Mouse (Mus musculus) right cerebral cortex, adult 2 months (tissue): Measurements from ENCODE around the gene Gm10100.
"Not testable (repeated sequence)": the region's sequence is repeated elsewhere in the genome, so short reads cannot be mapped to it uniquely, and the experiment has no call there.

Experiments used
- DNase-seq, 2 experiments: peaks; one replicate each; pipeline ENCODE4 v3.0.0; 2021 to 2022; ENCODE audit warnings: low spot score in 2 of 2

Gene Gm10100

DNA sequence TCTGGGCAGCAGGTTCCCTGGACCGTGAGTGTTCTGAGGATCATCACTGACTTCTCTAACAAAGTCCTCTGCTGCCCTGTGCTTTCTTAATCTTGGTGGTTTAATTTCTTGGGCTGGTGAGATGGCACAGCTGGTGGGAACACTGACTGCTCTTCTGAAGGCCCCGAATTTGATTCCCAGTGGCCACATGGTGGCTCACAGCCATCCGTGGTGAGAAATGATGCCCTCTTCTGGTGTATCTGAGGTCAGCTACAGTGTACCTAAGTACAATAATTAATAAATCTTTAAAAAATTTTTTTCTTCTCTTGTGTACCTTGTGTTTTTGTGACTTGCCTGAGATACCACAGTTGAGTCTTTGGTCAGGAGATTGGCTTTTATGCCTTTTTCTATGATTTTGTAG is 26.0 kb downstream of the Gm10100 start:
- DNase-seq: not testable (repeated sequence)

DNA sequence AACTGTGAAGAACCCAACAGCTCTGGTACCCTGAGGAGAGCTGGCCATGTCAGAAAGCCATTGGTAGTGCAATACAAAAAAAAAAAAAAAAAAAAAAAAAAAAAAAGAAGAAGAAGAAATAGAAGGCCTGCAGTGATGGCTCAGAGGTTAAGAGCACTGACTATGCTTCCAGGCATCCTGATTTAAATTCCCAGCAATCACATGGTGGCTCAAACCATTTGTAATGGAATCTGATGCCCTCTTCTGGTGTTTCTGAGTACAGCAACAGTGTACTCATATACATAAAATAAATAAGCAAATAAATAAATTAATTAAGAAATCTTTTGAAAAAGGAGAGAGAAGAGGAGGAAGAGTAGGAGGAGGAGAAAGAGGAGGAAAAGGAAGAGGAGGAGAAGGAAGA is 27.2 kb downstream of the Gm10100 start:
- no peak for DNase-seq

DNA sequence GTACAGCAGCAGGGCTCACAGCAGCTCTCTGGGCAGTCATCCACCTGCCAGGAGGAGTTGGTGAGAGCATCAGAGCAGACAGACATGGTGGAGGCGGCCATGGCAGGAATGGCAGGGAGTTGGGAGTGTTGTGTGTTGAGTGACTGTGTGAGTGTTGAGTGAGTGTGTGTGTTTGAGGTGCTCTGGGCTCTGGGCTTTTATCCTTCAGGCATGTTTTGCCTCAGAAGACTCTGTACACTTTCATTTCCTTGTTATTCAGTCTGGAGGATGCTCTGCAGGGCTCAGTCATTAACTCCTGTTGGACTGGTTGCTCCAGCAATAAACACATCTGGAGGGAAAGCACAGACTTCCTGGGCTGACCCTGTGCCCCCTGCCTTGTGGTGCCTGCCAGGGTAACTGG is 33.3 kb downstream of the Gm10100 start, which contains the start of gene Gm3233:
Gene Gm3233 (minus strand): TSS at position 101 of the 400 bp plus-strand sequence.
- not testable (repeated sequence) for DNase-seq

DNA sequence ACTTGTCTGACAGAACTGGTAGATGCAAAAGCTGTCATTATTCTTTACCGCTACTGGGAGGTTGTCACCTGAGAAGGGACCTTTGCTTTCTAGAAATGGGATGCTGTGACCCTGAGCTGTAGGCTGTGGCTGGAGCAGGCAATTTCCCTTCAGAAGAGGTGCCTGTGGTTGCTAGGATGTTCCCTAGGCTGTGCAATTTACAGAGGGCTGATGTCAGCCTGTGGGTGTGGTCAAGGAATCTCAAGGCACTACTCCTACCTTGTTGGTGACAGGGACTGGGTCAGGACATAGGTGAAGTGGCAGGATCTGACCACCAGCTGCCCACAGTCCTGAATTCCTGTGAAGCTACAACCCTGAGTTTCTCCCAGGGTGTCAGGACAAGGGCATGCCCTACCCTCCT is 43.4 kb downstream of the Gm10100 start:
- DNase-seq: no peak

DNA sequence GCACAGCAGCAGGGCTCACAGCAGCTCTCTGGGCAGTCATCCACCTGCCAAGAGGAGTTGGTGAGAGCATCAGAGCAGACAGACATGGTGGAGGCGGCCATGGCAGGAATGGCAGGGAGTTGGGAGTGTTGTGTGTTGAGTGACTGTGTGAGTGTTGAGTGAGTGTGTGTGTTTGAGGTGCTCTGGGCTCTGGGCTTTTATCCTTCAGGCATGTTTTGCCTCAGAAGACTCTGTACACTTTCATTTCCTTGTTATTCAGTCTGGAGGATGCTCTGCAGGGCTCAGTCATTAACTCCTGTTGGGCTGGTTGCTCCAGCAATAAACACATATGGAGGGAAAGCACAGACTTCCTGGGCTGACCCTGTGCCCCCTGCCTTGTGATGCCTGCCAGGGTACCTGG is 44.9 kb downstream of the Gm10100 start, which contains the start of gene Gm3238:
Gene Gm3238 (minus strand): TSS at position 101 of the 400 bp plus-strand sequence.
- DNase-seq: not testable (repeated sequence)

DNA sequence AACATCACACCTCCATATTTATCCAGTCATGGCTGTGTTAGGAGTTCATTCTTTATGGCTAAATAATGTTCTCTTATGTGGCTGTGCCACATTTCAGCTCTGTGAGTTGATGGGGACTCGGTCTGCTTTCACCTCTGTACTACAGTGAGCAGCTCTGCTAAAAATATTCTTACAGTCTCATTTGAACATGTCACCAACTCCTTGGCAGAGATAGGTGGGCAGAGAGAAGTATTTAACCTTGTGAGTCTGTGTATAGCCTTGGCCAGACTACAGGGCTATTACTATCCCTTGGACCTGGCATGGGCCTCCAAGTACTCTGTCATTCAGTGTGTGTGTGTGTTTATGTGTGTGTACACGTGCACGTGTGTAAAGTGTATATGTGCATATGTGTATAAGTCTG is 45.9 kb downstream of the Gm10100 start:
- DNase-seq: not testable (repeated sequence)
